Mouse (Mus musculus) induced T-regulatory cell, adult 2 months (primary cell): ENCODE measurements around the gene Elavl2.
"Not testable (repeated sequence)": the region's sequence is repeated elsewhere in the genome, so short reads cannot be mapped to it uniquely, and the experiment has no call there.

Source experiments
- DNase-seq: peaks from one replicate; pipeline ENCODE4 v3.0.0-alpha.2; 2012; ENCODE audit warnings: low read depth

Elavl2 gene

GRCm38 (mm10) chr4:91334177-91334576 is 66.4 kb downstream of the Elavl2 start:
- DNase-seq: no peak

DNA sequence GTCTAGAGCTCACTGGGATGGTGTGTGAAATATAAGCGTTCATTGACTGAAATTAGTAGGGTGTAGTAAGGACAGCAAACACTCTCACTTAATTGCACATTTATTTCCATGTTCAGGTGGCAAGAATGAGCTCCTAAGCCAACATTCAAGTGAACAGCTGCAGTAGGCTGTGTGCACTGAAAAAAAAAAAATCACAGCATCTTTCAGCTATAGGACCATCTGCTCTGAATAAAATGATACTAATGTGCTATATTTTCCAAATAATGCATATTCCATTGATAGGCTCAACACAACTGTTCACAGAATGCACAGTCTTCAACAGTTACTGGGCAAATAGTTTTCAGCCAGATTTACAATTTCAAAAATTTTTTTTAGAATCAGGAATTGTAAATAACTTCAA is 89.8 kb downstream of the Elavl2 start:
- no peak for DNase-seq

DNA sequence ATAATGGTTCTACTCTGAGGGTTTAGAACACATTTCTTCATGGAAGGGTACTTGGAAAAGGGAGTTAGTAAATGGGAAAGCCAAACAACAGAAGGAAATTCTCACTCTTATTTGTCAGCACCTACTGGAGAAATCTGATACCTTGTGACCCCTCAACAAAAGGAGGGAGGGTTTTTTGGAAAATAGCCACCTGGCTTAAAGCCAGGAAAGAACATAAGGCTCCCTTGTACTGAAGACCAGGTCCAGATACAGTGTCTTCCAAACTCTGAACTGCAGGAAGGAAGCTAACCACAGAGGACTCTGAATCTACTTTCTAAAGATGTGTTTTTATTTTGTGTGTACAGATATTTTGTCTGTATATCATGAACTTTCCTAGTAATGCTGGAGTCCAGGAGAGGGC is 102.9 kb downstream of the Elavl2 start:
- DNase-seq: no peak

DNA sequence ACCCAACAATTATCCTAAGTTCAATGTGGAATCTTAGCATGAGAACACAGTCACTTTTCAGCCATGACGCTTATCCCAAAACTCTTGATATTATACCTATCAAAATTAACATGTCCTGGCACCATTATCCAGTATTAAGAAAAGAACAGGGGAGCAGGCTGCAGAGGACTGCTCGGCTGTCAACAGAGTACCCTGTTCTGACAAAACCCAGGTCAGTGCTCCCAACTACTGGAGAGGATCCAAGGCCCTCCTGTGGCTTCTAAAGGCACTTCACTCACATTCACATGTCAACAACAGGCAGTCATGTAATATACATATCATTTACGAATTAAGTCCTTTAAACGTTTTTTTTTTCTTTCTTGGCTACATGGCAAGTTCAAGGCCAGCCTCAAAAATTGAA is 105.3 kb downstream of the Elavl2 start:
- no peak for DNase-seq

DNA sequence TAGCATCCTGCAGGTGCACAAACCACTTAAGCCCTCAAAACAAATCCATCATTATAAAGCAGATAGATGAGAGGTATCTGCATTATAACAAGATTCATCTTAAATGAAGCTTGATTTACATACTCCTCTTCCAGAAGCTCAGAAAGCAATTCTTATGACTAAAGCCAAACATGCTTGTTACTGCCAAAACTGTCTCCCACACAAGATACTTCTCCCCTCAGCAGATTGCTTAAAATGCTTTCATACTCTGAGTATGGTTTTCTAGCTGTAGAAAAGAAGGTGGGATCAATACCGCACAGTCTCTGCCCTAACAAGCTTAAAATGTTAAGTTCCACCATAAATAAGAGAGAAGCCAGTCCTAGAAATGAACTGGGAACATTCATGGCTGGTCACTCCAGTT is 109.1 kb downstream of the Elavl2 start:
- no peak for DNase-seq

- no peak for DNase-seq
These were observed 110.2 kb downstream of the Elavl2 start for GRCm38 (mm10) chr4:91290373-91290772.

GRCm38 (mm10) chr4:91289151-91289550 is 111.4 kb downstream of the Elavl2 start:
- no peak for DNase-seq

DNA sequence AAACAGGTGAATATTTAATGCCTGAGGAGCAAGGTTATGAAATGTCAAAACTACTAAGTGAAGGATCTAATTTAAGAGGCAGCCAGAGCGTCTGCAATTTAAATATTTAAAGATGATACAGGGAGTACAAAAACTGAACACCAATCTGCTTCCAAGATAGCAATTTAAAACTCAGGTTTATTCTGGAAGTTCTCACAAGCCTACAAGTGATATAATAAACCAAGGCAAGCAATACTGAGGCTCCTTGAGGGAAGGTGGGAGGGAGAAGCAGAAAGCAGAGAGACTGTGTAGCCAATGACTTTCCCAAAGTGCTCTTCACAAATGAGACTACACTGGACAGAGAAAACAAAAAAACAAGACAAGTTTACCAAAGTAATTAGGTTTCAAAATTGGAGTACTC is 132.2 kb downstream of the Elavl2 start:
- no peak for DNase-seq

- DNase-seq: no peak
These were observed 136.7 kb downstream of the Elavl2 start for GRCm38 (mm10) chr4:91263733-91264440.

DNA sequence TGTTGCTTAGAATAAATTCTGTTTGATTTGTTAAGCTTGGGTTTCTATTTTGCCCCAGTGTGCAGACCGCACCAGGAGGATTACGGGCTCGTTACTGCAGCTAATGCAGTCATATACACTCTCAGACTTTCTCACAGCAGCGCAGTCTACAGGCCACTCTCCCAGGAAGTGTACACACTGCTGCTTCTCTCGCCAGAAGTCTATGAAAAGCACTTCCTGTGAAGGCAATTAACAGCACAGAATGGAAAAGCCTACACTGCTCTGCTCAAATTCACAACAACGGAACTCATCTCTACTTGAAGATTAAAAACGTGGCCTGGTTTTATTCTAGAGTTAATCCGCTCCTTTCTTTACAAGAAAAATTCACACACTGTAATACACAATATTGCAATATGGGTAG is 137.7 kb downstream of the Elavl2 start:
- no peak for DNase-seq

DNA sequence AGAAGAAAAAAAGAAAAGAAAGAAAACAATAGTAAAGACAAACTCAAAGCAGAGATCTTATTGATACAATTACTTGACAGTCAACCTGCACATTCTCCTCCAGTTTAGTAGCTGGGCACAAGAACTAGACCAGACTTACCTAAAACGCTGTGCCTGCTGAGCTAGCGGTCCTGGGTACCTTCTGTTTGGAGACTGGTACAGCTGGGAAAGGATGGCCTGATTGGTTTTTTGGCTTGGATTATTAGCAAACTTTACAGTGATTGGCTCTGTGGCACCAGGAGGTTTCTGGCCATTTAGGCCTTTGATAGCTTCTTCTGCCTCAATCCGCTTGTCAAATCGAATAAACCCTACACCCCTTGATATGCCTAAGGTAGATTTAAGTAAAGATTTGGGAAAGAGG is 140.0 kb downstream of the Elavl2 start:
- DNase-seq: no peak

GRCm38 (mm10) chr4:91248650-91249049 is 151.9 kb downstream of the Elavl2 start:
- no peak for DNase-seq

GRCm38 (mm10) chr4:91245136-91245535 is 155.4 kb downstream of the Elavl2 start:
- not testable (repeated sequence) for DNase-seq

DNA sequence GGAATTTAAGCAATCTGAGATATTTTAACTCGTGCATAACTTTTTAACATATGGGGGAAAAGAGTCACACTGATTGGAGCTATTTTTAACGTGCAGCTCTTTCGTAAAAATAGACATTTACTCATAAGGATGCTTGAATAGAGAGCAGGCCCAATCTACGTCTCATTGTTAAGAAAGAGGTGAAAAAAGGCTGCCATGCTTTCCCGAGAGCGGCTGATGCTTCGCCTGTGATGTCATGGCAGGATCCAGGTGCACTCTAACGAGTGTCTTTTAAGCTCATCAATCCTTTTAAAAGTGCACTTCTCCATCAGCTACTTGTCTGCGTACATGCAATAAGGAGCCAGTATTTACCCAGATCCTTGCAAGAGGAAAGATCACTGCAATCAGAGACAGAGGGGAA is 156.0 kb downstream of the Elavl2 start:
- no peak for DNase-seq

- DNase-seq: no peak
These were observed 156.7 kb downstream of the Elavl2 start for GRCm38 (mm10) chr4:91243896-91244295.

DNA sequence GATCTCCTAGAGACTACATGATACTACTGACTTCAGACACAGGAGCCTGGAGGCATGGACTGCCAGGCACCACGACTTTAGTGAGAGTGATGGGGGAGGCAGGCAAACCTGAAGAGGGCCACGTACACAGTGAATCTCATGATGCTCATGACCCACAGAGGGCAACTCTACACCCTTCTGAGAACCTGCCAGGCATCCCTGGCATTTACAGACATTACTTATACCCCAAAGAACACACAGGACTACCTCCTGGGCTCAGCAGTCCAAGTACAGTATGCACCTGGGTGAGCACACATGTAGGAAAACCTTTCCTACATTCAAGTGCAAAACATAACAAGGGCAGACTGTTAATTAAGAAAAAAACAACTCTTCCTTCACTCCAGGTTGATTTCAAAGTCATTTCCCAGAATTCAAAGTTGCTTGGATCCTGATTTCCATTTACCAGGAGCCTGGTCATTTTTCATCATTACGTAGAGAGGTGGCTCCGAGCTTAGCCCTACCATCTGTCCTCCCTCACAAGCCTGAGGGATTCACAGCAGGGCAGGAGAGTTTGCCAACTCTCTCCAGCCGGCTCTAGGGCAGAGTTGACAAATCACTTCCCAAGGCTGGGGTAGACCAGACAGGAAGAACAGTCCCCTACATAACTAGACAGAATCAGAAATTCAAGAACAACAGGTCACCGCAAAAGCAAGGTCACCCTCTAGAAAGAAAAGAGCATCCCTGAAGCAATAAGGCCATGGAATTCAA is 161.7 kb downstream of the Elavl2 start:
- DNase-seq: no peak

- DNase-seq: no peak
These were observed 163.6 kb downstream of the Elavl2 start for GRCm38 (mm10) chr4:91236976-91237375.

GRCm38 (mm10) chr4:91234941-91235340 is 165.6 kb downstream of the Elavl2 start:
- no peak for DNase-seq

DNA sequence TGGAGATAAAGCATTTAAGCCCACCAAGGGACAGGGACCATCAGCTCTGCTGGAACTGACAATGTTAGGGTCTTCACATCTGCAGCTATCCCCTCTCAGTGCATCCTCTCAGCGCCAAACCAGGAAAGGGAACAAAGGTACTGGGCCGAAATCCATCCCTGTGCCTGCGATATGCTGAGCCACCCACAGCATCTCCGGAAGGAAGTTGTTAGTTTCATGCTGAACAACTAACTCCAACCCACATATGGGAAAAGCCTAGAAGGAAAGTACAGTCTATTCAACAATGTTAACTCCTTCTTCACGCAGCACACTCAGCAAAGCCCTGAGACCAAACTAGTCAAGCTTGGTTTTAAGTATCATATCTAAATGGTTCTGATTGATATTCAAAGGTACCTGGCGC is 167.0 kb downstream of the Elavl2 start:
- no peak for DNase-seq

DNA sequence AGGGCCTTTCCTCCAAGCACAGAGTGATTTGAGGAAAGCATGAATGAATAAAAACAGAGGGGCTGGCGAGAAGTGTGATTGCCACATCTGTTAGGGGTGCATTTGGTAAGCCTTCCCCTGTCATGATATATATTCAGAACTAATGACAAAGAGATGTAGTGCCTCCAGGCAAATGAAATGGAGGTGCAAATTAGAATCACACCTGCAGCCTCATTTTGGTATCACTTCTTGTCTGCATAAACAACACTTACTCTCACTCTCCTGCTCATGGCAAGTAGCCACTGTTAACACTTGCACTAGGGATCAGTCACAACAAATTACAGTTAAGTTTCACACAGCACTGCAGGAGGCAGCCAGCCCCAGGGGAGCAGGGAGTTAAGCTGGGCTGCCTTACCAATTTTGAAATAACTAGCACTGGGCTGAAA is 170.1 kb downstream of the Elavl2 start:
- DNase-seq: no peak

GRCm38 (mm10) chr4:91228341-91228740 is 172.2 kb downstream of the Elavl2 start:
- DNase-seq: no peak

DNA sequence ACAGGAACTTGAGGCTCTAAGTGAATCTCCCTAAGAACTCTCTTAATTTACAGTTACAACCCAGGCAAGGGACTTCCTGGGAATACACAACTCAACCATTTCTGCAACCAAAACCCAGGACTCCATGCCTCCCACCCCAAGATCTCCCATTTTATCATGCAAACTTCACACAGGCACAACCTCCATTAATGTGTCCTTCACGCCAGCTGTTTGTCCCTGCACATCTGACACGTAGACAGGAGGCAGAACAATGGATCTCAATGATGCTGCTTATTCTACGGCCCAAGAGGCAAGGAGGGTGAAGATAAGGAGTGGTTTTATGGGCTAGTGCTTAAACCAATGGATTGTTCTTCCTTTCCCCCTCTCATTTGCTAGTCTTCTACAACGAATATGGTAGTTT is 176.8 kb downstream of the Elavl2 start:
- no peak for DNase-seq

DNA sequence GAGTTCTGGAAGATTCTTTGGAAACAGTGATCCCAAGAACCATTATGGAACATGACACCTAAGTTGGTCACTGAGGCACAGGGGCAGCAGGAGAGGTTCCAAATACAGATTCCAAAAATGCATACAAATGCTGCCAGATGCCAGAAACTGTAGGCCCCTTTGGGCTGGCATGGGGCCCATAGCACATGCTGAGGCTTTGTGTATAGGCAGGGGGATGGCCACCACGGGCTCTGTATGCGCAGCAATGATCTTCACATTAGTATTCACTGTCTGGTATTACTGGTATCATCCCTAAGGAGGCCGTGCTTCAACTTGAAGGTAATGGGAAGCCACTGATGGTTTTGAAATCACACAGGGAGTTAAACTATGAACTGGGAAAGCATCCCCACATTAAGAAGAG is 181.3 kb downstream of the Elavl2 start:
- no peak for DNase-seq

GRCm38 (mm10) chr4:91213917-91214316 is 186.7 kb downstream of the Elavl2 start:
- DNase-seq: no peak
